Comparison of ENCODE assay signal across 8 mouse cellular contexts in the genomic region with DNA sequence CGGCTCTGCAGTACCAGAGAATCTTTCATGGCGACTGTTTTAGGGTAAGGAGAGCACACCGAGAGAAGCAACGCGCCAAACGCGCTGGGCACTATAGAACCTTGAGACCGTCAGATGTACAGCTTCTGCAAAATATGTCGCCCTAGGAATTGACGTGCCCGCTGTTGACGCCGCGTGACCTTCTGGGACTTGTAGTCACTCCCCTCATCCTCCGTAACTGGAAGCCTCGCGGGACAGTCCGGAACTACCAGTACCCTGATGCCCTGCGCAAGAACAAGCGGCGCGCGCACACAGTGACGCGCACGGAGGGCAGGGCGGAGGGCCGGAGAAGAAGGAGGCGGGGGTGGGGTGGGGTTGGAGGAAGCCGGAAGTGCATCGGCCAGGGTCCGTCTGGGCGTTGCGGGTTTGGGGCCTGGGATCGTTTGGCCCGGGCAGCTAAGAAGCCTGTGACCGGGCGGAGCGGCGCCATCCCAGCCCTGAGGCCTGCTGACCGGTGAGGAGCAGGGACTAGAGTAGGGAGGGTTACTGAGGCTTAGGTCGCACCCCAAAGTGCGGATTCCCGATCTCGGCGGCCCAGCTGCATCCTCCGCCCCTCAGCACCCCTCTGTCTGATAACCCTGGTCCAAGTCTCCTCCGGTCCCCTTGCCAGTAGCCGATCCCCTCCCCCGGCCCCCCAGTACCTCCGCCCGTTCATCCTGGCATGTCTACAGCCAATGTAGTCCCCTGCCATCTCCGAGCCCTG. TPM values are rescaled to one million over a fixed set of nuclear protein-coding genes. Genes with fewer than 3 reads are reported as not detected.
DNase-seq lines count a peak whose midpoint lies in the region; ATAC-seq lines count a peak whose summit lies in the region.

A gene (minus strand): TSS at position 225 of the 742 bp plus-strand sequence.
A gene (plus strand): TSS at position 317 of the 742 bp plus-strand sequence.

- peak within 1 kb of the TSS; percentile 84 for H3K27ac ChIP-seq in hindbrain, embryonic 14.5 days

- H3K36me3 ChIP-seq in hindbrain, embryonic 14.5 days (replicated peaks; ENCODE audit: control insufficient read depth, insufficient read depth), result peaks cover 41% of the 10 kb centered on the region

- peak; percentile 99 for DNase-seq in R1 (ENCODE audit: low read depth, low spot score)
- DNase-seq in cerebellum, postnatal 25 days, result peak; percentile 95 to 98
- peak; percentile 90 to 93 for DNase-seq in frontal cortex, postnatal 25 days (ENCODE audit: low spot score in 2 of 2)
- peak; percentile 100 for DNase-seq in hindbrain, embryonic 14.5 days (ENCODE audit: low spot score)
- DNase-seq in layer of hippocampus, postnatal 36 days, result peak; percentile 95 to 96
- peak; percentile 99 for DNase-seq in lung, postnatal 36 days
- DNase-seq in retina, postnatal 1 day, result peak; percentile 99
- DNase-seq in urinary bladder, adult 18-20 months (ENCODE audit: low spot score in 2 of 2), result peak; percentile 84 to 97

- H3K9ac ChIP-seq in hindbrain, embryonic 14.5 days, result peak within 1 kb of the TSS; percentile 88

- peak within 1 kb of the TSS; percentile 90 for H3K4me3 ChIP-seq in hindbrain, embryonic 14.5 days (replicated peaks; ENCODE audit: low read length)

- peak; percentile 98 for ATAC-seq in hindbrain, embryonic 14.5 days (ENCODE audit: low FRiP score)

- WGBS in hindbrain, embryonic 14.5 days, result under 1% methylated on average over 52 of the region's 53 CpGs

- no peaks in the 10 kb centered on the region for H3K9me3 ChIP-seq in hindbrain, embryonic 14.5 days (ENCODE audit: control insufficient read depth, low read length)

- peaks cover 15% of the 10 kb centered on the region for H3K4me1 ChIP-seq in hindbrain, embryonic 14.5 days (replicated peaks; ENCODE audit: control insufficient read depth, insufficient read depth, low read length)

- H3K4me2 ChIP-seq in hindbrain, embryonic 14.5 days (replicated peaks), result peak within 1 kb of the TSS; percentile 84

- no peaks in the 10 kb centered on the region for H3K27me3 ChIP-seq in hindbrain, embryonic 14.5 days (ENCODE audit: control insufficient read depth, insufficient read depth, low read length)

RNA-seq across cellular contexts. Expression of the first gene that starts in this region (rescaled TPM):
- polyA plus RNA-seq in hindbrain, embryonic 14.5 days (2014; fragmentation: Nextera tagmentation; extraction: Ambion mirVana), result 54.6 and 58.5 TPM in 2 replicates
- 10 to 100 TPM; 75.7 to 80.4 TPM for total RNA-seq in layer of hippocampus, postnatal 36 days (2021)

RNA-seq across cellular contexts. Expression of the second gene that starts in this region (rescaled TPM):
- 43.0 and 47.3 TPM in 2 replicates for polyA plus RNA-seq in hindbrain, embryonic 14.5 days (2014; fragmentation: Nextera tagmentation; extraction: Ambion mirVana)
- 10 to 100 TPM; 74.8 to 80.4 TPM for total RNA-seq in layer of hippocampus, postnatal 36 days (2021)

Comparison
In these comparisons a context has a peak if more than half of its experiments do, and no peak if none do; other contexts are left out.
1. Peak in every context shown above with its lines: DNase-seq, ATAC-seq, H3K4me3 ChIP-seq and H3K27ac ChIP-seq.